Mouse (Mus musculus) gastrocnemius, postnatal 4 days (tissue): Measurements from ENCODE around the gene Hoxd4. TPM values are rescaled to one million over a fixed set of nuclear protein-coding genes. Genes with fewer than 3 reads are reported as not detected.
A peak's percentile ranks its signal among the peaks of the same experiment; 100 is the strongest.

Source experiments
- DNase-seq, 2 experiments: peaks; one replicate each; pipeline ENCODE4 v3.0.0; 2021 to 2022; ENCODE audit warnings: low spot score in 2 of 2, mixed read lengths in 2 of 2
- total RNA-seq, 2 experiments: library from RNA; stranded (reverse); gene quantifications; 2 replicates each; pipeline ENCODE4 v1.2.3; 2021

The Hoxd4 gene
- total RNA-seq, 2 experiments from 2014 or later: 4.1 to 6.1 TPM

DNA sequence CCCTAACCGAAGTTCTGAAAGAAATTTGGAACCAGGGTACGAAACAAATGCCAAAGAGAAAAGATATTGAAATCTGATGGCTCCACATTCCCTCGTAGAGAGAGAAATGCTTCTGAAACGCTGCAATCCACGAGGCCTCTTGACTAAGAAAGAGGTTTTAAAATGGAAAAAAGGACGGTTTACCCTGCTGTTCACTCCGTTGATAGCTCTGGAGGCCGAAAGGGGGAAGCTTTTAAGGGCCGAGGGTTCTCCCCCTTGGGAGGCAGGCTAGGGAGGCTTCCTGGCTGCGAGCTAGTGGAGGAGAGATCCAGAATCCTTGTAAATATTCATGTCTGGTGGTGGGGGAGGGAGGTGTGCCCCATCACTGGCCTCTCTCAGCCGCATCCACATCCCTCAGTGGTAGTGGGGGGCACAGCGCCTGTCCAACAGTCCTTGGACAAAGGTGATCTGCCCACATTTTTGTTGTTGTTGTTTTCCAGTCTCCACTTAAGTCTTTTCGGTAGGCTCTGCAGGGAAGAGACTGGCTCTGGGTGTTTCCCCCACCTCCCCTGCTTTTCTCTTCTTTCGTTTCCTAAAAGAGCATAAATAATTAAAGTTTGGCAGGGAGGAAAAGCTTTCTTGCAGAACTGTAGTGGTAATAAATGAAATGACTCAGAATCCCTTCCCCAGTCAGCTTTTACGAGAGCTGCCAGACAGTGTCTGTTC lies 32.7 kb upstream of the Hoxd4 start, which contains the start of gene Hoxd11:
Gene Hoxd11 (plus strand): TSS at position 667 of the 705 bp plus-strand sequence.
- no peak for DNase-seq

DNA sequence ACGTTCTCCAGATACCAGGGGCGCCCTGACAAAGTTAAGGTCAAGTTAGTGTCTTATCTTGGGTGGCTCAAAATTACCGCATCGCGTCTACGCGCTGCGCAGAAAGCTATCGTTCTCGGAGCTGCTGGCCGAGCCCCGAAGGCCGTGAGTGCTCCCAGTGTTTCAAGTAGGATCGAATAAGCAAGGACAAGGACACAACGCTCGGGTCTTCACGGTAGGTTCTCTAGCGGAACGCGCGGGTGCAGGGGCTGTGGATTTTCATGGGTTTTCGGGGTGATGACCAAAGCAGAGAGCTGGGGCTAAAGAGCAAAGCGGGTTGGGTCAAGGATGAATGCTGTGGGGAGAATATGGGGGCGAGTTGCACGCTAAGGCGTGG lies 32.1 kb upstream of the Hoxd4 start:
- DNase-seq: no peak

DNA sequence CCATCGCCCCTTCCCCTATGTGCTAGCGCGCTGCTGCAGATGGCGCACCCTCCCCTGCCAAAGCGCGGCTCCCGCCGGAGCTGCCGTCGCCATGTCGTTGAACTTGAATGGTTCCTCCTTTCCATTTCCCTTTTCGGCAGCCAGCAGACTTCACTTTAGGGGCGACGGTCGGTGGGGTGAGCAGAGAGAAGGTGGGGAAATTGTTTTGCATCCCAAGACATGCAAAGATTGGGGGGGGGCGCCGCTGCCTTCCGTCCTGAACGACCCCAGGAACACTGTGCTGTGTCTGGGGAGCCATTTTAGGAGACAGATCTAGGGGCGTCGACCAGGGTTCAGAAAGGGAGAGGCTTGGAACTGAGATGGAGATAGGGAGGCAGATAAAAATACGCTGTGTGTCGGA lies 31.7 kb upstream of the Hoxd4 start:
- no peak for DNase-seq

DNA sequence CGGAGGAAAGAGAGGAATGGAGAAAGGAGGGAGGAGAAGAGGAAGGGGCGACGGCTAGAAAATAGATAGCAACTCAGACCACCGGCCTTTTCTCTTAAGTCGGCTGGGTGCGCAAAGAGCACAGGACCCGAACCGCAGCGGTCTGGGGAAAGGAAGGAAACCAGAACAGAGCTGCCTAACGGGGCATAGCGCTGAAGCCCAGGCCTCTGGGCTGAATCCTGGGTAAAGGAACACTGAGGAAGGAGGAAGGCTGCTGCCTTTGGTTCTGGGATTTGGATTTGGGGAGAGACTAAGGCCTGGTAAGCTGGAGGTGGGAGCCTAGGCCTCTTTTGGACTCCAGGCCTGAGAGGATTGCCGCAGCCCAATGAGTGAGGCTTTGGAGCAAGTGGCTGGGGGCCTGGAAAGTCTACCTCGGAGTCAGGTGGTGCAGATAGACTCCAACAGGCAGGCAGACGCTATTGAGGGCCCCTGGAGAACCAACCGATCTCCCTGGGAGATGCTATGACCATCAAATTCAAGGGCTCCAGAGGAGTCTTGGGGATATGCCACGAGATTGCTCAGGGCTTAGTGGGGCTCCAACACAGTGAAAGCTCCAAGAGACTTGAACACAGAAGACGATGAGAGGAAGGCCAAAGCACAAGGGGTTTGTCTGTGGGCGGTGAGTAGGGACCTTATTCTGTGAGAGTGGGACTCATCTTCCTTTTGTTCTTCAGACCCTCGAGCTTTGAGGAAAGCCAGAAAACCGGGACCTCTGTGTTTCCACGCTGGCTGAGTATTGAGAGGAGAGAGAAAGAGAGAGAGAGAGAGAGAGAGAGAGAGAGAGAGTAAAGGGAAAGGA lies 30.9 kb upstream of the Hoxd4 start:
- no peak for DNase-seq

- DNase-seq: no peak
Measured at GRCm38 (mm10) chr2:74681594-74682531, 29.9 kb upstream of the Hoxd4 start.

DNA sequence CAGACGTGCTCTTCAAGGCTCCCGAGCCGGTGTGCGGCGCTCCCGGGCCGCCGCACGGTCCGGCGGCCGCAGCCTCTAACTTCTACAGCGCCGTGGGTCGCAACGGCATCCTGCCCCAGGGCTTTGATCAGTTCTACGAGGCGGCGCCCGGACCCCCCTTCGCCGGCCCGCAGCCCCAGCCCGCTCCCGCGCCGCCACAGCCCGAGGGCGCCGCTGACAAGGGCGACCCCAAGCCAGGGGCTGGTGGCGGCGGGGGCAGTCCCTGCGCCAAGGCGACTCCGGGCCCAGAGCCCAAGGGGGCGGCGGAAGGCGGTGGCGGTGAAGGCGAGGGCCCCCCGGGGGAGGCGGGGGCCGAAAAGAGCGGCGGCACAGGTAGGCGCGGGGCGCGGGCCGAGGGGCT lies 28.9 kb upstream of the Hoxd4 start:
- no peak for DNase-seq

- no peak for DNase-seq
Measured at GRCm38 (mm10) chr2:74683471-74683951, 28.2 kb upstream of the Hoxd4 start.

- no peak for DNase-seq
Measured at GRCm38 (mm10) chr2:74684106-74684505, 27.6 kb upstream of the Hoxd4 start.

DNA sequence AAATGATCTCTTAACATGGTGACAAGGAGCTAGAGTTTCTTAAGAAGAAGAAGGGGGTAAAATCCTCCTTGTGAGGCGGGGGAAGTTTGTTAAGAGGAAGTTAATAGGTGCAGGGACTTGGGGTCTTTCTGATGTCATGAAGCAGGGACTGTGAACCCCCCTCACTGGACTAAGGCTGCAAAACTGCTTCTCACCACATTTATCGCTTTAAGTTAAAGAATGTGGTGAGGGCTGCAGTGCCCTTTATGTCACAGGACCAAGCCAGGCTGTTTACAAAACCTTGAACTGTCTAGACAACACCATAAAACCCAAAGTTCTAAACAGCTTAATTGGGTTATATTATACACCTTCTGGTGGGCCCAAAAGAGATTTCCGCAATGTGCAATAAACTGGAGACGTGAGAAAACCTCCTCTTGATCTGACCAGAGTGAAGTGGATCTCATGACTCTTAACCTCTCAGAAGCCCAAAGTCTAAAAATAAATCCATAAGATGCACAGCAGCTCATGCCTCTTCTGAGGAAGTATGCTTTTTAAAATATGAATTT lies 26.6 kb upstream of the Hoxd4 start:
- no peak for DNase-seq

DNA sequence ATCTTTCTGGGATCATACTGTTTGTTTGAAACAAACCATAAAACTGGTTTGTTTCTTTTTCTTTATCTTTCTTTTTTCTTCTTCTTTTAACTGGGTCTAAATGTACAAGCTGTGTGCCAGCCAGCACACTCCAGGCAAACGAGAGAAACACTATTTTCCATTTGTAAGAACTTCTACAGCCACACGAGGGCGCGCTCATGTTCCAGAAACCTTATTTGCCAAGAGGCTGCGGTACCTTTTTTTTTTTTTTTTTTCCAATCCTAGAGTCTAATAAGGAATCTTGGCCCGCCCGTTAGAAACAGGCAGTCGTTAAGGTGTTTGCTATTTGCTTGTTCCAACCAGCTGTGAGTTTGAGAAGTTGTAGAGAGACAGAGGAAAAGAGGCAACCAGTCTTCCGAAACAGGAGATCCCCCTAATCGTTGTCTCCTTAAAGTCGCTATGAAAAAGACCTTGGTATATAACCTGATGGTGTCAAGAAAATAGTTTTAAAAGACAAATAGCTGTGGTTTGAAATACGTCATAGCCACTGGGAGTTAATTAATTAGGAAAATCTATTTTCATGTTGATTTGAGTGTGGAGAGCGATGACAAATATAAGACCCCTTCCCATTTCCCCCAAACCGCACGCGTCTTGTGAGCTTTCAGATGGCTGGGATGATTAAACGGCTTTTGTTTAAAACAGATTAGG lies 25.3 kb upstream of the Hoxd4 start:
- DNase-seq: no peak

- DNase-seq: no peak
Measured at GRCm38 (mm10) chr2:74686988-74687697, 24.6 kb upstream of the Hoxd4 start.

DNA sequence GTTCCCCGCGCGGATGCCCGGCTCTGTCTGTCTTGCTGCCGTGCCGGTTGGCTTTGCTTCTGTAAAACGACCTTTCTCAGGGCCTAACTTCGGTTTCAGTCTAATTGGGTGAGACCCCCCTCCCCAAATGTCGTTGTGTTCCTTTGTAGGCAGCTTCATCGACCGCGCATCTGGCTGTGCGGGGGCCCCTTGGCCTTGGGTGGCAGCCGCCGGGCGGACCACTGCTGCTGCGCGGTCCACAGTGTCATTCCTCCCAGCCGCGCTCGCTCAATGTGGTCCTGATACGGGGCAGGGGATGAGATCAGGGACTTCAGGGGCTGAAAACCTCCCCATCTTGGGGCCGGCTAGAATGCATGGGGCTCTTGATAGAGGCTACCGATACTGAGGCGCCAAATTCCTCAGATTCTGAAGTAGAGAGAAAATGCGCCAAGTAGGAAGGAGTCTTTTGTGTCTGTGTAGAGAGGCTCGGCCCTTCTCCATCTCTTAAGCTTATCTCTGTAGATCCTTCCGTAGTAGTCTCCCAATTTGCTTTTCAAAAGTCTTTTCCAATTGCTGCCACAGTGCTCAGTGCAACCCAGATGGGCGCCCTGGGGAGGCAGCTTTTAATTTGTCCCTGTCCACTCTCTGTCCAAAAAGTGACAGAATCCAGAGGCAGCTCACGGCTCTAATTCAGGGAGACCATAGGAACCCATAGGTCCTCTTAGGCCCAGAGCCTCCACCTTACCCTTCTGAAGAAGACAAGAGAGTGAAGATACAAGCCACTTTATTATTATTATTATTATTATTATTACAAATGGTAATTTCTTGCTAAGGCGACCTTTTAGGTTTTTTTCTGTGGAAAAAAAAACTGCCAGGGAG lies 23.8 kb upstream of the Hoxd4 start:
- no peak for DNase-seq

DNA sequence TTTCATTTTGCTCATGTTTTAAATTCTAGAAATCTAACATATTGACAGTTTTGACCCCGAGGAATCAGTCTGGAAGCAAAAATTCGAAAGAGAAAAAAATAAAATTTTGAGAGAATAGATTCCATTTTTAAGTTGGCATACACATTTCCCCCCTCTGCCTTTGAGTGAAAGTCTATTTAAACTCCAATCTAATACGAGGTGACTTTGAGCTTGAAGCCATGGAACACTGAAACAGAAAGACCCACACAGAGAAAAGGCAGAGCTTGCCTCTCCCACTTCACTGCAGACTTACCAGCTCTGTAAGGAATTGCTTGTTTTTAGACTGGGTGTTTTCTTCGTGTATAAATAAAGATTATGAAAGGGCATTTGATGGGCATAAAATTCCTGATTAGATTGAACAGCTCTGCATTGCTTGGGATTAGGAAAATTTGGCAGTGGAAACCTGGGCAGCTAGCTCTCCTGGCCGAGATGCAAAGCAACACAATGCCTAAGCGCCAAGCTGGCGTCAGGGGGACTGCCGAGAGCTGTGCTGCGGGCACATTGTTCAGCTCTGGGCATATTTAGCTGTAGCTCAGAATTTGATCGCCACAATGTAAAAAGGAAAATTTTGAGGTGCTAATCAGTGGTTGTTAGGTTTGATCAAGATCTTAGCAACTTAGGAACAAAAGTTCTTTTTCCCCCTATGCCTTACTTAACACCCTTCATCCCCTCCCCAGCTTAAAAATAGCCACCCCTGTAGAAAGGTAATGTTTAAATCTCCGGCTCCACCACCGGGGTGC lies 22.7 kb upstream of the Hoxd4 start:
- no peak for DNase-seq

- DNase-seq: no peak
Measured at GRCm38 (mm10) chr2:74689574-74690337, 22.0 kb upstream of the Hoxd4 start.

GRCm38 (mm10) chr2:74690338-74690716 lies 21.4 kb upstream of the Hoxd4 start:
- no peak for DNase-seq

DNA sequence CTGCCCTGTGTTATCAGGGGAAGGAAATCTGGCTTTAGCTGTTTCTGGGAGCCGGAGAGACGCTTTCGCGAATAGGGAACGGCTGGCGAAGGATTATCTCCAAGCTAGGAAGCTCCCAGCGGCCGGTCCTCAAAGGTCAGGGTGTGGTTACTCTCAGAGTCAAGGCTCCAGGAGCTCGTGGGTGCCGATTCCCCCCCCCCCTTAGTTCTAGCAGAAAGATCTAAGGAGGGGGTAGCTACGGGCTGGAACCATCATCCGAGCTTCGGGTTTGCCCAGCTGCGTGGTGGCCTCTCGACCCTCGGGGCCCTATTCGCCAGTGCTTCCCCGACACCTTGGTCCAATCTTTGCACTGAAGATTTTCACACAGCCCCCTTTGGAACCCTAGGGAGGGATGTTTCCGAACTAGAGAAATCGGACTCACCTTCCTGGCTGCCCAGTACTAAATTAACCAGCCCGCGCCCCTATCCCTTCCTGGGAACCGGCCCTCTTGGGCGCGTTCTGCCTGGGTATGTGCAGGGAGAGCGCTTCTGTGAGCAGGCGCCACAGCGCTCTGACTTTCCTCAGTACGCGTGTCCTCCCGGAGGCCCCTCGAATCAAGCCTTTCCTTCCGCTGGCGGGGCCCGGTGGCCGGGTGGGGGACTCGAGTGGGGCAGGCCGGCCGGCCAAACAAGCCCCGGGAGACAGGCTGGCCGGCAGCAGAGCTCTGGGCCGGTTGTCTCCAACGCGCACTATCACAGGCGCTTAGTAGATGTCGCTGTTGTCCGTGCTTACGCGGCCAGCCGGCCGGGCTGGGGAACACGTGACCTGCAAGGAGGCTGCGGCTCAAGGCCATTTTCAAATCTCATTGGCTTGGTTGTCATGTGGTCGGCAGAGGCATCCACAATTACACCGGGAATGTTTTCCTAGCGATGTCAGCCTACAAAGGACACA lies 20.4 kb upstream of the Hoxd4 start, which contains the start of gene Hoxd10:
Gene Hoxd10 (plus strand): TSS at position 903 of the 930 bp plus-strand sequence.
- peak in 1 of 2 experiments; percentile 77 for DNase-seq
